Mouse (Mus musculus) hindbrain, embryonic 10.5 days (tissue): ENCODE measurements around the gene Dab1. TPM values are rescaled to one million over a fixed set of nuclear protein-coding genes. Genes with fewer than 3 reads are reported as not detected.

Source experiments
- DNase-seq: peaks from one replicate; pipeline ENCODE4 v3.0.0-alpha.2; 2017; ENCODE audit warnings: low spot score
- H3K27ac ChIP-seq: fragments of 300-500 bp; sonication (generic); 2 replicates; pipeline ENCODE4 v1.5.1; 2016; ENCODE audit warnings: mild to moderate bottlenecking, moderate library complexity
- H3K27me3 ChIP-seq: fragments of 300-500 bp; sonication (generic); 2 replicates; pipeline ENCODE4 v1.6.1; 2016; ENCODE audit warnings: mild to moderate bottlenecking; ENCODE audit not compliant: poor library complexity, insufficient read depth, severe bottlenecking
- H3K36me3 ChIP-seq: fragments of 300-500 bp; sonication (generic); 2 replicates; pipeline ENCODE4 v1.6.1; 2016; ENCODE audit warnings: mild to moderate bottlenecking, moderate library complexity
- H3K4me1 ChIP-seq: fragments of 300-500 bp; sonication (generic); replicated peaks from 2 replicates; pipeline ENCODE4 v1.6.1; 2016; ENCODE audit warnings: mild to moderate bottlenecking
- H3K4me3 ChIP-seq: fragments of 300-500 bp; sonication (generic); 2 replicates; pipeline ENCODE4 v1.5.1; 2016; ENCODE audit warnings: mild to moderate bottlenecking, moderate library complexity
- H3K9me3 ChIP-seq: fragments of 300-500 bp; sonication (generic); 2 replicates; pipeline ENCODE4 v1.6.1; 2016; ENCODE audit warnings: mild to moderate bottlenecking, moderate library complexity
- WGBS: fragments of 180-500 bp; shearing (Covaris S2); methylation state at CpG from one replicate; pipeline ENCODE4 v1.1.7; 2016; 5-methylcytosine and 5-hydroxymethylcytosine counted together
- polyA plus RNA-seq: library from polyadenylated mRNA; unstranded; fragments of >200 nt; fragmentation: Nextera tagmentation; extraction: Ambion mirVana; gene quantifications from 2 replicates; pipeline ENCODE4 v1.2.1, GENCODE M21; 2016

Dab1 gene
- polyA plus RNA-seq, 1 experiment from 2014 or later: 27.3 TPM

DNA sequence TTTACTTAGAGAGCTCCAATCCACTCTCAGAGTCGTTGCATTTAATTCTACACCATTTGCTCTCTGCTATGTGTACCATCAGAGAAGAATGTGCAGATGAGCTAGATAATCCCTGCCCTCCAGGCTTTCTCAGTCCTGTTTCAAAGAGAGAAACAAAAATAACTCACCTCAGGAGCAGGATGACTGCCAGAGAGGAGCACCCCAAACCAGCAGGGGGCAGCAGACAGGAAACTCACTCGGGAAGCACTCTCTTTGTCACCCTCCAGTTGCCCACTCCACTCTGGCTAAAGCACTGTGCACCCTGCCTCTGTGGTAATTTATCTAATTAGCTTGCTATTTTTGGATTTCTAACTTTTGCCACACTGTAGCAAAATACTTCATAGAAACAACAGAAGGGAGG lies 589.9 kb downstream of the Dab1 start:
- Histone ChIP-seq H3K36me3 (no peaks in the 10 kb centered on the region), H3K27me3 (no peaks in the 10 kb centered on the region), H3K9me3 (0 out of 2 replicates have a peak, but pooled peaks cover 5% of the 10 kb centered on the region), H3K4me3 (no peak overlapping the region), H3K4me1 (no peaks in the 10 kb centered on the region), H3K27ac (no peak overlapping the region)
- 40% methylated on average over 2 of the region's 2 CpGs for WGBS
- peak; percentile 54 for DNase-seq

- H3K4me3 ChIP-seq: no peak overlapping the region
- no peak overlapping the region for H3K27ac ChIP-seq
- no peaks in the 10 kb centered on the region for H3K36me3 ChIP-seq
- no peak for DNase-seq
- WGBS: 88% methylated on average over 1 of the region's 1 CpGs
- peaks cover 9% of the 10 kb centered on the region for H3K4me1 ChIP-seq
- 0 out of 2 replicates have a peak, but pooled peaks cover 3% of the 10 kb centered on the region for H3K27me3 ChIP-seq
- H3K9me3 ChIP-seq: 0 out of 2 replicates have a peak, but pooled peaks cover 5% of the 10 kb centered on the region
These were observed 591.6 kb downstream of the Dab1 start for GRCm38 (mm10) chr4:104210796-104211195.

DNA sequence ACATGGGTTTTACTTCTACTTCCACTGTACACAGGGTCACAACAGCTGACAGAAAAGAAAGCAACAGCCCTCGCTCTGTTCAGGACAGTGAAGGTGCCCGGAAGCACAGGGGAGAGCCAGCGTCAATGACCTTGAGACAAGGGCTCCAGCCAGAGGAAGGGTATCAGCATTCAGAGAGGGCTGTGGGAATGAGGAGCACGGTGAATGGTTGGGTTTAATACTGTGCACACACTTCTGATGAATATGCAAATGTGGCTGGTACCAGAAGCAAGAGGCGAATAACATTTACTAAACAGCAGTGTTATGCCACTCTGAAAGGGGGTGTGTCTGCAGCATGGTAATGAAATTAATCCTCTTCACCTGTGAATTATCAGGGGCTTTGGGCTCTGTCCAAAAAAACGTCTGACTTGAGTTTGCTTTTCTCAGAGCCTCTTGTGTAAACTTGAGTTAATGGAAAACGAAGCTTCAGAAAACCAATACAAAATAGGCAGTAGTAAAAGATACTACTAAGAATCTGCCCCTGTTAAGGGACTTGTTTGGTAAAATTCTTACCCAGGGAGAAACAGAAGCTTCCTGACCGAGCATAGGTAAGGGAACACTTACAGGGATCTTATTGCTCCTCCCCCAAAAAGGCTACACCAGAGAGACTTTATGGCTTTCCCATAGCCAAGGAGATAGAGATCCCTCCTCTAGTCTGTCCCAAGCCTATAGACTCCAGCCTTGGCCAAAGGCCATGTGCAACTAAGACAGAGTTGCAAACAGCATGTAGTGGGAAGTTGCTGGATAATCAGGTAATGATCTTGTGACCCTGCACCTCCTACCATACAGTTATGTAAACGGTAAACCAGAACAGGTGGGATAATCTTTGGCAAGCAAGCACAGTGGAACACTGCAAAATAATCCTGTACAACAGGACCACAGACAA lies 592.6 kb downstream of the Dab1 start:
- Histone ChIP-seq H3K27me3 (0 out of 2 replicates have a peak, but pooled peaks cover 3% of the 10 kb centered on the region), H3K36me3 (no peaks in the 10 kb centered on the region), H3K4me3 (no peak overlapping the region), H3K27ac (no peak overlapping the region), H3K9me3 (0 out of 2 replicates have a peak, but pooled peaks cover 5% of the 10 kb centered on the region), H3K4me1 (peaks cover 12% of the 10 kb centered on the region)
- 76% methylated on average over 9 of the region's 9 CpGs for WGBS
- no peak for DNase-seq

DNA sequence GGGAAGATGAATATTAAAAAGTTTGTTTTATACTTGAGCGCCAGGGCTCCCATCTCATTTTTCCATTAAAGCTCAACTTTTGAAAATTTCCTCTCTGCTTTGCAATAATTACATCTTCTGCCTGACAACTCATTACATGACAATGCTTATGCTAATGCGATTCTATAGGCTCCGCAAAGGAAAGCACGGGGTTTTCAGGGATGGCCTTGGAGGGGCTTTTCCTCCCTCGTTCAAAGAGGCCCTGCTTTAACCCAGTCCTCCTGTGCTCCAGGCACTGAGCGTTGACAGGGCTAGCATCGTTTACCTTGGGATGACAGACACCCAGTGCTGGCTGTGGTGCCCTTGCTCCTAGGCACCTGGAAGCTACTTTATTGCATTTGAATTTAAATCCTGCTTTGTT lies 595.6 kb downstream of the Dab1 start:
- Histone ChIP-seq H3K9me3 (0 out of 2 replicates have a peak, but pooled peaks cover 1% of the 10 kb centered on the region), H3K27ac (no peak overlapping the region), H3K27me3 (0 out of 2 replicates have a peak, but pooled peaks cover 3% of the 10 kb centered on the region), H3K4me3 (no peak overlapping the region), H3K4me1 (peaks cover 28% of the 10 kb centered on the region), H3K36me3 (no peaks in the 10 kb centered on the region)
- WGBS: 36% methylated on average over 7 of the region's 7 CpGs
- no peak for DNase-seq

GRCm38 (mm10) chr4:104217336-104217735 lies 598.2 kb downstream of the Dab1 start:
- WGBS: 53% methylated on average over 4 of the region's 4 CpGs
- no peak overlapping the region for H3K4me3 ChIP-seq
- H3K27ac ChIP-seq: no peak overlapping the region; the same call in 1 of the 2 replicates
- H3K9me3 ChIP-seq: no peaks in the 10 kb centered on the region
- peaks cover 28% of the 10 kb centered on the region for H3K4me1 ChIP-seq
- no peak for DNase-seq
- H3K36me3 ChIP-seq: no peaks in the 10 kb centered on the region
- H3K27me3 ChIP-seq: 0 out of 2 replicates have a peak, but pooled peaks cover 3% of the 10 kb centered on the region

- Histone ChIP-seq H3K9me3 (no peaks in the 10 kb centered on the region), H3K27me3 (0 out of 2 replicates have a peak, but pooled peaks cover 3% of the 10 kb centered on the region), H3K4me1 (peaks cover 28% of the 10 kb centered on the region), H3K36me3 (no peaks in the 10 kb centered on the region), H3K27ac (no peak overlapping the region), H3K4me3 (no peak overlapping the region)
- DNase-seq: no peak
- WGBS: 71% methylated on average over 6 of the region's 6 CpGs
These were observed 599.6 kb downstream of the Dab1 start for GRCm38 (mm10) chr4:104218765-104219164.

- H3K27me3 ChIP-seq: 0 out of 2 replicates have a peak, but pooled peaks cover 3% of the 10 kb centered on the region
- H3K36me3 ChIP-seq: no peaks in the 10 kb centered on the region
- no peak overlapping the region for H3K4me3 ChIP-seq
- WGBS: 54% methylated on average over 3 of the region's 3 CpGs
- no peaks in the 10 kb centered on the region for H3K9me3 ChIP-seq
- H3K4me1 ChIP-seq: peaks cover 22% of the 10 kb centered on the region
- DNase-seq: no peak
- no peak overlapping the region for H3K27ac ChIP-seq
These were observed 600.9 kb downstream of the Dab1 start for GRCm38 (mm10) chr4:104220099-104220498.

DNA sequence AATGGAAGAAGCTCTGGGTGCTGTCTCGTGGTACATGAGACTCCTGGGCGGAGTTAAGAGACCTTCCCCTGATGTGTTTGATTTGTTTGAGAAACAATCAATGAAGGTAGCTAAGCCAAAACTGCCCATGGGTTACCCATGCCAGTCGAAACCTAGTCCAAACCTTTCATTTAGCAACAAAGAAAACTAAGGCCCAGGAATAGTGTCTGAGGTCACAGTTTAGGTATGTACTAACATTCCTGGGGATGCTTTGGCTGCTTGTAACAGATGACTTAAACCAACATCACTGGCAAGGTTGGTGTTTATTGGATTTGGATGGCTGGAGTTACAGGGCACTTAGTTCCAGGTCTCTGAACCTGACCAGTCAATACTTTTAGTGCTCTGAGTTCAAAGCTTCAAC lies 610.1 kb downstream of the Dab1 start:
- Histone ChIP-seq H3K27ac (no peak overlapping the region), H3K9me3 (no peaks in the 10 kb centered on the region), H3K36me3 (no peaks in the 10 kb centered on the region), H3K27me3 (no peaks in the 10 kb centered on the region), H3K4me3 (no peak overlapping the region), H3K4me1 (no peaks in the 10 kb centered on the region; the same call in 1 of the 2 replicates)
- DNase-seq: no peak
- 82% methylated on average over 3 of the region's 3 CpGs for WGBS

GRCm38 (mm10) chr4:104246506-104246905 lies 627.3 kb downstream of the Dab1 start:
- H3K9me3 ChIP-seq: no peaks in the 10 kb centered on the region
- no peak for DNase-seq
- H3K27me3 ChIP-seq: no peaks in the 10 kb centered on the region
- 74% methylated on average over 1 of the region's 1 CpGs for WGBS
- no peaks in the 10 kb centered on the region for H3K36me3 ChIP-seq
- H3K4me1 ChIP-seq: no peaks in the 10 kb centered on the region
- no peak overlapping the region for H3K27ac ChIP-seq
- H3K4me3 ChIP-seq: no peak overlapping the region

- Histone ChIP-seq H3K4me3 (no peak overlapping the region), H3K27me3 (no peaks in the 10 kb centered on the region), H3K4me1 (no peaks in the 10 kb centered on the region), H3K9me3 (no peaks in the 10 kb centered on the region), H3K36me3 (no peaks in the 10 kb centered on the region), H3K27ac (no peak overlapping the region)
- 85% methylated on average over 6 of the region's 6 CpGs for WGBS
- no peak for DNase-seq
These were observed 630.3 kb downstream of the Dab1 start for GRCm38 (mm10) chr4:104249462-104249861.

DNA sequence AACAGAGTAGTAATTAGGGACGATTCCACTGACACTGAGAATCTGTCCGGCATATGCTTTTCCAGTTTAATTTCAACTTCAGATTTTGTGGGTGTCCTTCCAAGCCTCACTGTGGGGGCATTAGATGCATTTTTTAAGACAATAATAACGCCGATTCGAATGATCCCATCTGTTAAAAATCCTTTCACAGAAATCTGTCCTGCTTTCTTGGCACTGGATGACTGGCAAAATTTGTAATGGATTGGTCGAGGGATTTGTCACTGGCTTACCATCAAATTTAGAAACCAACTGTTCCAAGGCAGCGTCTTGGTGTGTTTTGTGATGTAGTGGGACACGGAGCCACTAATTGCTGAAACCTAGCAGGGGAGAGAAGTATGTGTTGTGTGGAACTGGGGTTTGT lies 638.6 kb downstream of the Dab1 start:
- Histone ChIP-seq H3K9me3 (no peaks in the 10 kb centered on the region), H3K4me1 (no peaks in the 10 kb centered on the region), H3K27me3 (no peaks in the 10 kb centered on the region), H3K36me3 (no peaks in the 10 kb centered on the region), H3K4me3 (no peak overlapping the region), H3K27ac (no peak overlapping the region)
- DNase-seq: no peak
- WGBS: 93% methylated on average over 8 of the region's 8 CpGs

GRCm38 (mm10) chr4:104269422-104270172 lies 650.4 kb downstream of the Dab1 start:
- WGBS: 88% methylated on average over 6 of the region's 6 CpGs
- Histone ChIP-seq H3K4me1 (no peaks in the 10 kb centered on the region), H3K9me3 (no peaks in the 10 kb centered on the region), H3K27me3 (no peaks in the 10 kb centered on the region), H3K27ac (no peak overlapping the region), H3K4me3 (no peak overlapping the region), H3K36me3 (no peaks in the 10 kb centered on the region)
- DNase-seq: no peak

- 81% methylated on average over 5 of the region's 5 CpGs for WGBS
- no peaks in the 10 kb centered on the region for H3K4me1 ChIP-seq
These were observed 651.0 kb downstream of the Dab1 start for GRCm38 (mm10) chr4:104270173-104270557.

More at GRCm38 (mm10) chr4:104270173-104270557, 651.0 kb downstream of the Dab1 start:
- DNase-seq: no peak
- no peak overlapping the region for H3K4me3 ChIP-seq
- H3K36me3 ChIP-seq: no peaks in the 10 kb centered on the region
- no peaks in the 10 kb centered on the region for H3K27me3 ChIP-seq
- H3K27ac ChIP-seq: no peak overlapping the region
- H3K9me3 ChIP-seq: no peaks in the 10 kb centered on the region
